Mouse (Mus musculus) embryo, embryonic 11 days (tissue): ENCODE results near the gene Gm884.
"Not testable (repeated sequence)": the region's sequence is repeated elsewhere in the genome, so short reads cannot be mapped to it uniquely, and the experiment has no call there.

Source experiments
- DNase-seq: peaks from one replicate; pipeline ENCODE4 v3.0.0-alpha.2; 2015

Gm884 gene

GRCm38 (mm10) chr11:103627453-103627852, 6.5 kb upstream of the Gm884 start:
- DNase-seq: no peak

DNA sequence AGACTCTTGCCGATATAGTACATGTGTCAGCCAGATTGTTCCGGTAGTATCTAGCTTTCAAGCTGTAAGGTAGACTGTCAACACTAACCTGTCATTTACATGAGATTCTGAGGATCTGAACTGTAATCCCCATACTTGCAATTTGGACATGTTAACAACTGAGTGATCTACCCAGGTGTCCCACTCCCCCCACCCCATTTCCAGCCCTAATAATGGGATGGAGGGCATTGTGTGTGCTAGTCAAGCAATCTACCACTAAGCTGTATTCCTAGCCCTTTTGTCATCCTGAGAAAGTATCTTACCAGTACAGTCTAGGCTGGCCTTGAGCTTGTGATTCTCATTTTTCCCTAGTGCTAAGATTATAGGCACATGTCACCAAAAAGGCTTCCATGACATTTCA, 10.2 kb downstream of the Gm884 start:
- no peak for DNase-seq

DNA sequence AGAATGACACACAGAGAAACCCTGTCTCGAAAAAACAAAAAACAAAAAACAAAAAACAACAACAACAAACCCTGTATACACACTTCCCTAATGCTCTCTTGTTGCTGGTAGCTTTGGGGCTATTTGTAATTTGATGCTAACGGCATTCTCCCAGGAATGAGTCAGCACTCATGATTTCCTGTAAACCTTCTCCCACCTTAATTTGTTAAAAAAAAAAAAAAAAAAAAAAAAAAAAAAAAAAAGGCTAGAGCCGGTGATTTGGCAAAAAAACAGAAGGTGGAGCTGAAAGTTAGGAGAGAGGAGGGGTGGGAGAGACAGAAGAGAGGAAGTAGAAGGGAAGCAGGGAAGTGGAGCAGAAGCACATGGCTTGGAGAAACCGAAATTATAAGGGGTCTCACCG, 14.3 kb downstream of the Gm884 start:
- DNase-seq: no peak

GRCm38 (mm10) chr11:103578339-103578738, 42.6 kb downstream of the Gm884 start:
- DNase-seq: no peak

- DNase-seq: peak; percentile 24
Measured at GRCm38 (mm10) chr11:103556021-103556420, 64.9 kb downstream of the Gm884 start.

DNA sequence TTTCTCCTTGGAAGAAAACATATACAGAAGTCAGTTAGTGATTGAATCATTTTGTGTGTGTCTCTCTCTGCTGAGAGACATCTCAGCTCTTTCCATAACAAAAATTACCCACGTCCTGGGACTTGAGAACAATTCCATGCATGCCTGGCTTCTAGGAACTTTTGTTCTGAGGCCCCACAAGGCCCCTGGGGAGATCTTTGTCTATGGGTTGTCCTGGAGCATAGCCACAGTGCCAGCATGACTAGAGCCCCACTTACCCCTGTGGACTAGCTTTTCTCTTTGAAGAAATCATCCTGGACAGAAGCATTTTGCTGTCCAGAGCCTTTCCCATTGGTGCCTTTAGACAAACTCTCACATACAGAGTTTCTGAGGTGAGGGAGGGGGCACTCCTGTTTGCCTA, 86.0 kb downstream of the Gm884 start:
- not testable (repeated sequence) for DNase-seq

GRCm38 (mm10) chr11:103512111-103512510, 108.8 kb downstream of the Gm884 start:
- no peak for DNase-seq

- no peak for DNase-seq
Measured at GRCm38 (mm10) chr11:103504497-103504896, 116.4 kb downstream of the Gm884 start, which contains the start of gene Lrrc37a. Gene Lrrc37a (minus strand): TSS chr11:103504597.
